In the genomic region with DNA sequence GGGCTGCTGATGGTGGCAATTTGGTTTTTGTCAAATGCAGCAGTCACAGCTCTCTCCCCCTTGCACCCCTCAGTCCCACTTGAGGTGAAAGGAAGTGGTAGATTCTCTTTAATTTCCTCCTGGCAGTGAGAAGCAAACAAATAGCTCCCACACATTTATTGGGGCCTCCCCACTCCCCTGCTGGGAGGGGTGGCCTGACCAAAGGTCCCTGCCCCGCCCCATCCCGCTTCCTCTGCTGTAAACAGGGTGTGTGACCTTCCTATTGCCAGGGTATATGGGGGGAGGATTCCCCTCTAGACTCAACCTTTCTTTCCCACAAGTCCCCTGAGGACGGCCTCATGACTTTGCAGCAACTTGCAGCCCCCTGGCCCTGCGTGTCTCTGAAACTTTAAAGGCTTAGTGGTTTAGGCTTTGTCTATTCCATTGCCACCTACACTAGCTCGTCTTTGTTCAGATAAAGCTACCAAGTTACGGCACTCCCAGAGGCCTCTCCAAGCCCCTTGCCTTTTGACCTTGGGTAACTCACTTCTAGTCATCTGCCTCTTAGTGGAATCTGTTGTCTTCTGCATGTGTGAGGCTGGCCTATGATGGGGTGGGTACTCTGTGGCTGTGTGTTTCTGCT, we compare ENCODE assay signal across 9 mouse cellular contexts. TPM values are rescaled to one million over a fixed set of nuclear protein-coding genes. Genes with fewer than 3 reads are reported as not detected.
DNase-seq lines count a peak whose midpoint lies in the region; ATAC-seq lines count a peak whose summit lies in the region.
"Had no signal": no experiment of that assay in that cellular context is flagged by ENCODE, and none has a peak within 500 bp of the region (broad histone marks: within the 10 kb centered on the region; RNA-seq: fewer than 3 reads in every experiment).

No protein-coding gene starts in this region.

- H3K4me2 ChIP-seq in liver, embryonic 12.5 days = no peak overlapping the region
- no peak overlapping the region for H3K4me2 ChIP-seq in stomach, embryonic 16.5 days (ENCODE audit: low read depth, low read length)
- H3K4me2 ChIP-seq in forebrain, embryonic 12.5 days = no peak overlapping the region
- H3K4me2 ChIP-seq: embryonic facial prominence, embryonic 15.5 days had no signal

- peaks cover 32% of the 10 kb centered on the region for H3K4me1 ChIP-seq in liver, embryonic 12.5 days
- peaks cover 16% of the 10 kb centered on the region for H3K4me1 ChIP-seq in stomach, embryonic 16.5 days (ENCODE audit: control insufficient read depth, insufficient read depth, low read length)
- H3K4me1 ChIP-seq in forebrain, embryonic 12.5 days = peaks cover 8% of the 10 kb centered on the region

- H3K9ac ChIP-seq in liver, embryonic 12.5 days = 0 out of 2 replicates have a peak overlapping the region, but pooled peaks have one; percentile 18
- no peak overlapping the region for H3K9ac ChIP-seq in stomach, embryonic 16.5 days (ENCODE audit: low read length)
- no peak overlapping the region for H3K9ac ChIP-seq in forebrain, embryonic 12.5 days
- H3K9ac ChIP-seq: embryonic facial prominence, embryonic 15.5 days had no signal

- no peak overlapping the region for H3K4me3 ChIP-seq in liver, embryonic 12.5 days
- H3K4me3 ChIP-seq in stomach, embryonic 16.5 days (replicated peaks; ENCODE audit: low read length) = no peak overlapping the region
- H3K4me3 ChIP-seq in forebrain, embryonic 12.5 days (replicated peaks) = no peak overlapping the region
- H3K4me3 ChIP-seq: embryonic facial prominence, embryonic 15.5 days had no signal

- H3K36me3 ChIP-seq in liver, embryonic 12.5 days = peaks cover 49% of the 10 kb centered on the region
- H3K36me3 ChIP-seq in stomach, embryonic 16.5 days (ENCODE audit: control insufficient read depth, insufficient read depth, low read length) = peaks cover 11% of the 10 kb centered on the region; the same call in 1 of the 2 replicates
- H3K36me3 ChIP-seq in forebrain, embryonic 12.5 days (replicated peaks) = peaks cover 39% of the 10 kb centered on the region

- H3K9me3 ChIP-seq in liver, embryonic 12.5 days (replicated peaks) = no peaks in the 10 kb centered on the region
- H3K9me3 ChIP-seq in stomach, embryonic 16.5 days (replicated peaks; ENCODE audit: control insufficient read depth, low read length) = no peaks in the 10 kb centered on the region
- H3K9me3 ChIP-seq in forebrain, embryonic 12.5 days = no peaks in the 10 kb centered on the region
- H3K9me3 ChIP-seq: embryonic facial prominence, embryonic 15.5 days had no signal

- H3K27me3 ChIP-seq in liver, embryonic 12.5 days (replicated peaks) = no peaks in the 10 kb centered on the region
- H3K27me3 ChIP-seq in stomach, embryonic 16.5 days (ENCODE audit: control insufficient read depth, insufficient read depth, low read length) = no peaks in the 10 kb centered on the region
- no peaks in the 10 kb centered on the region for H3K27me3 ChIP-seq in forebrain, embryonic 12.5 days
- H3K27me3 ChIP-seq: embryonic facial prominence, embryonic 15.5 days had no signal

- peak; percentile 49 for DNase-seq in gastrocnemius, postnatal 25 days
- DNase-seq in gastrocnemius, adult 18-20 months (ENCODE audit: low spot score) = no peak
- DNase-seq in embryo, embryonic 10 days (ENCODE audit: low spot score) = no peak
- no peak for DNase-seq in cerebellum, adult 8-10 months

- 50% methylated on average over 6 of the region's 6 CpGs for WGBS in liver, embryonic 12.5 days (ENCODE audit: insufficient replicate concordance)
- 40% methylated on average over 6 of the region's 6 CpGs for WGBS in stomach, embryonic 16.5 days
- 80% methylated on average over 6 of the region's 6 CpGs for WGBS in forebrain, embryonic 12.5 days

- peak overlapping the region; percentile 38; the same call in 1 of the 2 replicates for H3K27ac ChIP-seq in liver, embryonic 12.5 days
- peak overlapping the region; percentile 66 for H3K27ac ChIP-seq in stomach, embryonic 16.5 days (ENCODE audit: low read length)
- no peak overlapping the region for H3K27ac ChIP-seq in forebrain, embryonic 12.5 days
- H3K27ac ChIP-seq: embryonic facial prominence, embryonic 15.5 days had no signal

- peak; percentile 56 for ATAC-seq in common myeloid progenitor, adult 5-6 weeks (replicated peaks; ENCODE audit: low read depth, poor library complexity, severe bottlenecking)
- no peak for ATAC-seq in liver, embryonic 12.5 days
- 0 out of 2 replicates have a peak, but pooled peaks have one; percentile 11 for ATAC-seq in stomach, embryonic 16.5 days (ENCODE audit: insufficient read depth, low FRiP score)
- ATAC-seq in forebrain, embryonic 12.5 days (ENCODE audit: low FRiP score) = no peak

RNA-seq across cellular contexts. Expression of a gene that starts 4.3 kb away (rescaled TPM):
- total RNA-seq in gastrocnemius, postnatal 25 days (2021) = 10 to 100 TPM; 20.1 to 22.4 TPM
- total RNA-seq in gastrocnemius, adult 18-20 months (2021) = 10 to 100 TPM; 26.2 to 27.9 TPM
- 37.3 and 47.8 TPM in 2 replicates for total RNA-seq in common myeloid progenitor, adult 5-6 weeks (2017)
- 5.0 and 5.8 TPM in 2 replicates for polyA plus RNA-seq in liver, embryonic 12.5 days (2016; fragmentation: Nextera tagmentation; extraction: Ambion mirVana)
- 4.7 and 5.3 TPM in 2 replicates for polyA plus RNA-seq in stomach, embryonic 16.5 days (2015; fragmentation: Nextera tagmentation; extraction: Ambion mirVana)
- polyA plus RNA-seq in forebrain, embryonic 12.5 days (2016; fragmentation: Nextera tagmentation; extraction: Ambion mirVana) = 4.9 and 6.6 TPM in 2 replicates

RNA-seq across cellular contexts. Expression of a gene that starts 42.6 kb away (rescaled TPM):
- 1 to 10 TPM; 8.3 to 9.0 TPM for total RNA-seq in gastrocnemius, postnatal 25 days (2021)
- 10 to 100 TPM; 10.6 to 10.9 TPM for total RNA-seq in gastrocnemius, adult 18-20 months (2021)
- total RNA-seq in common myeloid progenitor, adult 5-6 weeks (2017) = 8.7 and 12.3 TPM in 2 replicates
- 14.7 TPM in 2 replicates for polyA plus RNA-seq in liver, embryonic 12.5 days (2016; fragmentation: Nextera tagmentation; extraction: Ambion mirVana)
- 14.8 and 16.5 TPM in 2 replicates for polyA plus RNA-seq in stomach, embryonic 16.5 days (2015; fragmentation: Nextera tagmentation; extraction: Ambion mirVana)
- 19.5 and 20.1 TPM in 2 replicates for polyA plus RNA-seq in forebrain, embryonic 12.5 days (2016; fragmentation: Nextera tagmentation; extraction: Ambion mirVana)

RNA-seq across cellular contexts. Expression of a gene that starts 48.5 kb away (rescaled TPM):
- not detected for total RNA-seq in gastrocnemius, postnatal 25 days (2021)
- total RNA-seq in gastrocnemius, adult 18-20 months (2021) = not detected
- total RNA-seq in common myeloid progenitor, adult 5-6 weeks (2017) = 0.41 TPM in 1 of 2 replicates, not detected in the other
- not detected in 2 replicates for polyA plus RNA-seq in liver, embryonic 12.5 days (2016; fragmentation: Nextera tagmentation; extraction: Ambion mirVana)
- polyA plus RNA-seq in stomach, embryonic 16.5 days (2015; fragmentation: Nextera tagmentation; extraction: Ambion mirVana) = not detected in 2 replicates
- polyA plus RNA-seq in forebrain, embryonic 12.5 days (2016; fragmentation: Nextera tagmentation; extraction: Ambion mirVana) = not detected in 2 replicates
- polyA plus RNA-seq: embryonic facial prominence, embryonic 15.5 days had no signal

Comparison
In these comparisons a context has a peak if more than half of its experiments do, and no peak if none do; other contexts are left out.
1. ATAC-seq: peak in common myeloid progenitor, adult 5-6 weeks (single experiment) and stomach, embryonic 16.5 days (single experiment); none in liver, embryonic 12.5 days (single experiment) and forebrain, embryonic 12.5 days (single experiment).